Mouse (Mus musculus) layer of hippocampus, postnatal 10 days (tissue): Measurements from ENCODE around the gene Map2k1. TPM values are rescaled to one million over a fixed set of nuclear protein-coding genes. Genes with fewer than 3 reads are reported as not detected.
"Not testable (repeated sequence)": the region's sequence is repeated elsewhere in the genome, so short reads cannot be mapped to it uniquely, and the experiment has no call there.

Experiments used
- DNase-seq, 2 experiments: peaks; one replicate each; pipeline ENCODE4 v3.0.0; 2021; ENCODE audit warnings: low spot score in 2 of 2
- microRNA-seq, 2 experiments: library from miRNA; unstranded; fragments of <30 nt; microRNA quantifications; one replicate each; pipeline ENCODE4 v1.2.0; 2021
- total RNA-seq, 2 experiments: library from RNA; stranded (reverse); gene quantifications; 2 replicates each; pipeline ENCODE4 v1.2.3; 2021

Map2k1 gene
- total RNA-seq, 2 experiments from 2014 or later, result 126 to 129 TPM

DNA sequence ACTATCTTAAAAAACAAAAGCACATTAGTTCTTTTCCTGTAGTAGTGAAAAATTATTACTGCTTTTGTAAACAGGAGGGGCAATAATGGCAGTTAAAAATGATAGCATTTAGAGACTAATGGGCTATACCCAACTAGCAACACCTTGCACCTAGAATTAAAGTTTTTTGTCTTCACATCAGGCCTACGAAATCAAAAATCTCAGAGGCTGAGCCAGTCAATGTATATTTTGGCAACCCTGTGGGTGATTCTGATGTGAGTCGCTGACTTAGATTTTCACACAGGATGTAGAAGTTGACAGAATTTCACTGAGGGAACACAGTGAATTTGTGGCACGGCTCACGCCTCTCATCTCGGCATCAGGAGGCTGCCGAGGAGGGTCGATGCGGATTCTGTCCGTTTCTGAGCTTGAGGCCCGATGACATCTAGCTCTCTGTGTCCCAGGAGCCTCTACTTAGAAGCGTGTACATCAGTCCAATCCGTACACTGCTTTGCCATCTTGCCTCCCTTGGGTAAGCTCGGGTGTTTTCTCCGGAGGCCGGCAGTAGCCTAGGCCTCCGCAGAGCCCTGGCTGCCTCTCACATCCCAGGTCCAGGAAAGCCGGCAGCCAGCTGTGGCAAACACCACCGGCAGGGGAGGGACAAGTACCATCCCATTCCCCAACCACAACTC lies 81.2 kb downstream of the Map2k1 start:
- no peak for DNase-seq

DNA sequence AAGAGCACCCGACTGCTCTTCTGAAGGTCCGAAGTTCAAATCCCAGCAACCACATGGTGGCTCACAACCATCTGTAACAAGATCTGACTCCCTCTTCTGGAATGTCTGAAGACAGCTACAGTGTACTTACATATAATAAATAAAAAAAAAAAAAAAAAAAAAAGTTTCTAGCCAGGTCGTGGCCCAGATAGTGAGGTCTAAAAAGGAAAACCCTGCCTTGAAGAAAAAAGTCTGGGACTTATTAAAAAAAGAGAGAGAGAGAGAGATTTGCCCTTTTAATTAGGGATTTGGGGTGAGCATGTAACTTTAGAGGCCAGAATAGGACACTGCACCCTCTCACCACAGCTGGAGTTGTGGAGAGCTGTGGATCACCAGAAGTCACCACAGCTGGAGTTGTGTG lies 83.5 kb downstream of the Map2k1 start:
- not testable (repeated sequence) for DNase-seq

DNA sequence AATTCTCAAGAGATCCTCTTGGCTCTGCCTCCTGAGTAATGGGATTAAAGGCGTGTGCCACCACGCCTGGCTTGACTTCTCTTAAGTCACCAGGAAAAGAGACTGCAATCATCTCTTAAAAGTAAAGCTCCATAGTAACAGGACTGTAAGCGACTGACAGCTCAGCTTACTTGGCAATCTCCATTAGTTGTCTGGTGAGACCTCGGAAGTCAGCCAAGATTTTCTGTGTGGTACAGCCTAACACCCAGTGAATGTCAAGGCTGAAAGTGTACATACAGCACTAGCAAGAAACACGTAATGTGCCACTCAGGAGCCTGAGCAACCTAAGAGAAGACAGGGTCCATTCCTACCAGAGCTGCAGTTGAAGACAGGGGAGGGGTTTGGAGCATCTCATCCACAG lies 93.0 kb downstream of the Map2k1 start:
- no peak for DNase-seq

- DNase-seq, result no peak
Measured at GRCm38 (mm10) chr9:64156641-64157040, 96.8 kb downstream of the Map2k1 start.

GRCm38 (mm10) chr9:64139879-64140278 lies 113.6 kb downstream of the Map2k1 start:
- no peak for DNase-seq

DNA sequence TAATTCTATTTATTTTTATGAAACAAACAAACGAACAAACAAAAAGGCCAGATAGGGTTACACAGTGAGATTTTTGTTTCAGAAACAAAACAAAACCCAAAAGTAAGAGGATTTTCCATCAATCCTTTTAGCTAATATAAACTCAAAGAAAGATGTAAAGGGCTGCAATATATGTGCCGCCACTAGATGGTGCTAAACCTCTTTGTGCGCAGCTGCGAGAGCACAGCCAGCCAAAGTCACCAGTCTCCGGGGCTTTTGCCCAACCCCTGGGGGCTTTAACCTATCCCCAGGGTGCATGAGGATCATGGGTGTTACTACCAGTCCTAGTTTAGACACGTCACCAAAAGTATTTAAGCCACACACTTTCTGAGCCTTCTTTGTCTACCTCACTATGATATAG lies 114.5 kb downstream of the Map2k1 start:
- DNase-seq, result peak; percentile 60 to 66

Small RNAs within 50 kb of the gene (microRNA-seq; reads per million reads assigned to microRNA genes)
- 0 reads per million in 2 experiments for gene Gm24106

Other genes with a start within 250 kb of the Map2k1 start
- gene Smad6, start 231.6 kb downstream of the Map2k1 start, total RNA-seq, result 1 to 10 TPM; 1.7 to 3.7 TPM
- gene Lctl, start 136.5 kb downstream of the Map2k1 start, total RNA-seq, result not detected
- 1 to 10 TPM; 5.1 to 9.8 TPM for gene Zwilch, start 80.5 kb downstream of the Map2k1 start, total RNA-seq
- gene Rpl4, start 80.3 kb downstream of the Map2k1 start, total RNA-seq, result 100 to 1,000 TPM; 612 to 638 TPM
- gene Snapc5, start 74.4 kb downstream of the Map2k1 start, total RNA-seq, result 10 to 100 TPM; 17.1 to 18.5 TPM
- 1 to 10 TPM; 4.0 to 5.8 TPM for gene Uchl4, start 18.4 kb downstream of the Map2k1 start, total RNA-seq
- gene Tipin, start 27.9 kb upstream of the Map2k1 start, total RNA-seq, result 10 to 100 TPM; 19.6 to 22.3 TPM
- 10 to 100 TPM; 23.9 to 24.2 TPM for gene Dis3l, start 87.7 kb upstream of the Map2k1 start, total RNA-seq
- gene Megf11, start 132.0 kb upstream of the Map2k1 start, total RNA-seq, result 10 to 100 TPM; 15.9 to 17.9 TPM